Mouse (Mus musculus): ENCODE results near the gene Scgb1b3.

The Scgb1b3 gene

DNA sequence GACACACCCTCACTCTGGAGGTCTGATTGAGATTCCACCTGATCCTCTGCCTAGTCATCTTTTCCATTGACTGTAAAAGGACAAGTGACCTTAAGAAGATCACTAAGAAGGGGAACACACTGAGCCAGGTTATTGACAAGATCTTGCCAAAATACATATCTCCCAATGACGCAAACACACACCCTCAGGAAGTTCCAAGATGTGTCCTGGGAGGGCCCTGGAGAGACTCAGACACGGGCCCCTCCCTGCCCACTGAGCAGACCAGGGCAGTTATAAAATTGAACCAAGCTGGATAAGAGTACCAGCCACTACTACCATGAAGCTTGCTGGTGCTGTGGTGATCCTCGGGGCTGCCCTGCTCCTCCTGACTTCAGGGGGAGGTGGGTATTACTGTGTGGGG, at the start of gene Scgb1b3:
TSS of gene Scgb1b3 (plus strand) at position 301 of the 400 bp plus-strand sequence.
- no peak for DNase-seq (ENCODE audit: low read depth, low spot score)

DNA sequence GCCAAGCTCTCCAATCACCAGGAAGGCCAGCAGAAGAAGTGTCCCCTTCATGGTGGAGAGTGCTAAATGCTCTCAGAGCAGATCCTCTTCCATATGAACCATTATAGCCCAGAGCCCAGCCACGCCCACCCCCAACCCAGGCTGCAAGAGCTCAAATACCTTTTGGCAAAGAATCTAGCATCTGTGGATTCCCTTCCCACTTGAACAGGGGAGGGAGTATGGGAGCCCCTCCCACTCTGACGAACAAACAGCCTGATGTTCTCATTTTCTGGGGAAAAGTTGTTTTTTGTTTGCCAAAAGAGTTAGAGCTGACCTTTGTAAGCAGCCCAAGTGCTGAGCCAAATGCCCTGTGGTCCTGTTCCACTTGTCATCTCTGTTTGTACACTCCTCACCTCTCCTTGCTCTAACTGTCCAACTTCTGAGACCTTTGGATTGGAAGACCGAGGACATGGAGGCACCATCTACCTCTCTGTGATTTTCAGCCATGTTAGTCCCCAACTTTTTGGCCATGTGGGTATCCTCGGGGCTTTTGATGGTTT, 13.3 kb upstream of the Scgb1b3 start, which contains the start of gene Scgb2b3:
TSS of gene Scgb2b3 (minus strand) at position 51 of the 539 bp plus-strand sequence.
- DNase-seq (ENCODE audit: low read depth, low spot score): no peak
